Mouse (Mus musculus) embryonic facial prominence, embryonic 15.5 days (tissue): Measurements from ENCODE around the gene Sirt1. TPM values are rescaled to one million over a fixed set of nuclear protein-coding genes. Genes with fewer than 3 reads are reported as not detected.
A peak's percentile ranks its signal among the peaks of the same experiment; 100 is the strongest.
"Not testable (repeated sequence)": the region's sequence is repeated elsewhere in the genome, so short reads cannot be mapped to it uniquely, and the experiment has no call there.

Experiments
- ATAC-seq: fragments of 200-750 bp; cut with Nextera tagmentation; 2 replicates; pipeline ENCODE4 v1.8.0; 2017; ENCODE audit warnings: low read depth, moderate TSS enrichment; ENCODE audit not compliant: insufficient number of reproducible peaks, low FRiP score, low TSS enrichment
- H3K27ac ChIP-seq: fragments of 300-500 bp; sonication (generic); replicated peaks from 2 replicates; pipeline ENCODE4 v1.5.1; 2015; ENCODE audit warnings: mild to moderate bottlenecking, inconsistent platforms
- H3K27me3 ChIP-seq: fragments of 300-500 bp; sonication (generic); 2 replicates; pipeline ENCODE4 v1.6.1; 2015; ENCODE audit warnings: inconsistent platforms
- H3K36me3 ChIP-seq: fragments of 300-500 bp; sonication (generic); 2 replicates; pipeline ENCODE4 v1.6.1; 2015; ENCODE audit warnings: mild to moderate bottlenecking, inconsistent platforms
- H3K4me1 ChIP-seq: fragments of 300-500 bp; sonication (generic); 2 replicates; pipeline ENCODE4 v1.6.1; 2015; ENCODE audit warnings: inconsistent platforms
- H3K4me2 ChIP-seq: fragments of 300-500 bp; sonication (generic); replicated peaks from 2 replicates; pipeline ENCODE4 v1.6.1; 2015; ENCODE audit warnings: mild to moderate bottlenecking, inconsistent platforms
- H3K4me3 ChIP-seq: fragments of 300-500 bp; sonication (generic); replicated peaks from 2 replicates; pipeline ENCODE4 v1.5.1; 2015; ENCODE audit warnings: mild to moderate bottlenecking, inconsistent platforms
- H3K9ac ChIP-seq: fragments of 300-500 bp; sonication (generic); 2 replicates; pipeline ENCODE4 v1.6.1; 2015; ENCODE audit warnings: inconsistent platforms
- H3K9me3 ChIP-seq: fragments of 300-500 bp; sonication (generic); replicated peaks from 2 replicates; pipeline ENCODE4 v1.6.1; 2016; ENCODE audit warnings: inconsistent platforms
- WGBS: fragments of 180-500 bp; shearing (Covaris S2); methylation state at CpG from one replicate; pipeline ENCODE4 v1.1.7; 2015; 5-methylcytosine and 5-hydroxymethylcytosine counted together
- polyA plus RNA-seq: library from polyadenylated mRNA; unstranded; fragments of >200 nt; fragmentation: Nextera tagmentation; extraction: Ambion mirVana; gene quantifications from 2 replicates; pipeline ENCODE4 v1.2.1, GENCODE M21; 2015

Sirt1 gene
- polyA plus RNA-seq, 1 experiment from 2014 or later = 4.5 TPM

DNA sequence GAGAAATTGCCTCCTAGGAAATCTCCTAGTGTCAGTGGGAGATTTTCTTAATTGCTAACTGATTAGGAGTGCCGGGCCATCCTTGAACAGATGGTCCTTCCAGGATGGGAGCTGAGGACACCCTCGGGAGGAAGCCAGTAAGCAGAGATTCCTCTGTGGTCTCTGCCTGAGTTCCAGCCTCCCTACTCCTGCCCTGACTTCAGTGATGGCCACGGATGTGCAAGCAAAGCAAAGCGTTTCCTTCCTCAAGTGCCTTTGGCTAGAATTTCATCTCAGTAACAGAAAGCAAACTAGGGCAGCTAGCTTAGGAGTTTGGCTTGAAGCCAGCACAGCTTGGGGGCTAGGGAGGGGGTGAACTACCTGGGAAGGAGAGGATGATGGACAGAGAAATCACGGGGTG, 35.6 kb upstream of the Sirt1 start:
- no peak overlapping the region for H3K4me3 ChIP-seq
- no peaks in the 10 kb centered on the region for H3K27me3 ChIP-seq
- H3K9ac ChIP-seq = no peak overlapping the region
- no peak overlapping the region for H3K4me2 ChIP-seq
- no peaks in the 10 kb centered on the region for H3K36me3 ChIP-seq
- H3K27ac ChIP-seq = no peak overlapping the region
- no peaks in the 10 kb centered on the region for H3K9me3 ChIP-seq
- WGBS = 42% methylated on average over 5 of the region's 5 CpGs
- no peak for ATAC-seq
- H3K4me1 ChIP-seq = no peaks in the 10 kb centered on the region

DNA sequence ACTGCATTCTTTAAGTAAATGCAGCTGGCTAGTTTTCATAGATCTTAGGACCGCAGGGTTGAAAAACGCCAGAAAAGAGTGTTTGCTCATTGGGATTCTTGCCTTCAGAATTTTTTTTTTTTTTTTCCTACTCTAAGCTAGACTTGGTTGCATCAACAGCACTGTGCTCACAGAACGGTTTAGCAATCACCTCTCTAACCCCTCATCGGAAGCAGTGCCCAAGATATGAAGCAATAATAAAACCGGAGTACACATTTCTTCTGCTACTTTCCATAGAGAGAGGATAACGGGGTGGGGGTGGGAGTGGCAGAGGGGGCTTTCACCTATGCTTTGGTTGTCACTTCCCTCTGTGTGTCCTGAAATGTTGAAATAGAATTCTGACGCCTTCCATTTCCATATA, 34.3 kb upstream of the Sirt1 start:
- H3K36me3 ChIP-seq = no peaks in the 10 kb centered on the region
- H3K4me3 ChIP-seq = no peak overlapping the region
- WGBS = 53% methylated on average over 7 of the region's 7 CpGs
- H3K4me2 ChIP-seq = 0 out of 2 replicates have a peak overlapping the region, but pooled peaks have one; percentile 6
- no peak for ATAC-seq
- H3K4me1 ChIP-seq = no peaks in the 10 kb centered on the region
- no peak overlapping the region for H3K27ac ChIP-seq
- no peak overlapping the region for H3K9ac ChIP-seq
- H3K9me3 ChIP-seq = no peaks in the 10 kb centered on the region
- no peaks in the 10 kb centered on the region for H3K27me3 ChIP-seq

DNA sequence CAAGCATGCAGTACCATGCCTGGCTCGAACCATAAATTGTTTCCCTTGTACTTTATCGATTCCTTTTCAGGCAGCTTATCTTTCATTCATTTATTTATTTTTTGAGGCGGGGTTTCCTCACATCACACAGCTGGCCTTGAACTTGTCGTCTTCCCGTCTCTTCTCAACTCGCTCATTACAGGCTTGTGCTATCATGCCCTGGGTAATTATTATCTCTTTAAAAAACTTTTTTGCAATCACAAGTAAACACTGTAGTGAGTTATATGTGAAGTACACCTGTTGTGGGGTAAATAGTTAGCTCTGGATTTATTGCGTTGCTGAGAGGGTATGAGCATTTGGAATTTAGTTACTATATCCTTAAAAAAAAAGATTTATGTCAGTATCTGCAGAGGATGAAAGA, 33.8 kb upstream of the Sirt1 start:
- Histone ChIP-seq H3K4me3 (no peak overlapping the region), H3K27ac (no peak overlapping the region), H3K4me2 (no peak overlapping the region), H3K9ac (no peak overlapping the region), H3K36me3 (no peaks in the 10 kb centered on the region), H3K4me1 (no peaks in the 10 kb centered on the region), H3K27me3 (no peaks in the 10 kb centered on the region), H3K9me3 (no peaks in the 10 kb centered on the region)
- ATAC-seq = no peak
- WGBS = 67% methylated on average over 7 of the region's 7 CpGs

DNA sequence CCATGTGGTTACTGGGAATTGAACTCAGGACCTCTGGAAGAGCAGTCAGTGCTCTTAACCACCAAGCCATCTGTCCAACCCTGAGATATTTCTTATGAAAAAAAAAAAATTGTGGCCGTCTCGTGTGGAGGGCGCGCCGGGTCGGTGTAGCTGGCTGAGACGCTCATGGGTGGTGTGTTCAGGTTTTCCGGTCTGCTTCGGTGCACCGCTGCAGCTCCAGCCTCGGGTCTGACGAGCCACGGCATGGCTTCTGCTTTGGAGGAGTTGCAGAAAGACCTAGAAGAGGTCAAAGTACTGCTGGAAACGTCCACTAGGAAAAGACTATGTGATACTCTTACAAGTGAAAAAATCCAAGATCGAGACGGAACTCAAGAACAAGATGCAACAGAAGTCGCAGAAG, 31.3 kb upstream of the Sirt1 start:
- Histone ChIP-seq H3K9me3 (no peaks in the 10 kb centered on the region), H3K4me1 (no peaks in the 10 kb centered on the region), H3K4me2 (no peak overlapping the region), H3K4me3 (no peak overlapping the region), H3K36me3 (no peaks in the 10 kb centered on the region), H3K27me3 (no peaks in the 10 kb centered on the region), H3K27ac (no peak overlapping the region), H3K9ac (no peak overlapping the region)
- ATAC-seq = no peak
- 83% methylated on average over 17 of the region's 17 CpGs for WGBS

DNA sequence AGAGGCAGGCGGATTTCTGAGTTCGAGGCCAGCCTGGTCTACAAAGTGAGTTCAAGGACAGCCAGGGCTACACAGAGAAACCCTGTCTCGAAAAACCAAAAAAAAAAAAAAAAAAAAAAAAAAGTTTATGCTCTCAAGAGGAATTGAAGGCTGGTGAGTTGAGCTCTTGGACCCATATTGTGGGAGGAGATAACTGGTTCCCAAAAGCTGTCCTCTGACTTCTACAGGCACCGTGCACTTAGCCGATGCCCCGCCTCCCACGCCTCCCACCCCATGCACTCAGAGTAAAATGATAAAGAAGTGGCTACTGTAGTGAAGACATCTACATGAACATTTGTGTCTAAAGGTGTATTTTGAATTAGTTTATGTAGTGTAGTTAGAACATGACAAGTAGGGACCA, 30.2 kb upstream of the Sirt1 start:
- H3K9ac ChIP-seq, H3K36me3 ChIP-seq, H3K4me1 ChIP-seq, ATAC-seq, H3K4me2 ChIP-seq, H3K4me3 ChIP-seq, H3K27ac ChIP-seq, H3K9me3 ChIP-seq, H3K27me3 ChIP-seq: not testable (repeated sequence)
- 92% methylated on average over 6 of the region's 7 CpGs for WGBS

DNA sequence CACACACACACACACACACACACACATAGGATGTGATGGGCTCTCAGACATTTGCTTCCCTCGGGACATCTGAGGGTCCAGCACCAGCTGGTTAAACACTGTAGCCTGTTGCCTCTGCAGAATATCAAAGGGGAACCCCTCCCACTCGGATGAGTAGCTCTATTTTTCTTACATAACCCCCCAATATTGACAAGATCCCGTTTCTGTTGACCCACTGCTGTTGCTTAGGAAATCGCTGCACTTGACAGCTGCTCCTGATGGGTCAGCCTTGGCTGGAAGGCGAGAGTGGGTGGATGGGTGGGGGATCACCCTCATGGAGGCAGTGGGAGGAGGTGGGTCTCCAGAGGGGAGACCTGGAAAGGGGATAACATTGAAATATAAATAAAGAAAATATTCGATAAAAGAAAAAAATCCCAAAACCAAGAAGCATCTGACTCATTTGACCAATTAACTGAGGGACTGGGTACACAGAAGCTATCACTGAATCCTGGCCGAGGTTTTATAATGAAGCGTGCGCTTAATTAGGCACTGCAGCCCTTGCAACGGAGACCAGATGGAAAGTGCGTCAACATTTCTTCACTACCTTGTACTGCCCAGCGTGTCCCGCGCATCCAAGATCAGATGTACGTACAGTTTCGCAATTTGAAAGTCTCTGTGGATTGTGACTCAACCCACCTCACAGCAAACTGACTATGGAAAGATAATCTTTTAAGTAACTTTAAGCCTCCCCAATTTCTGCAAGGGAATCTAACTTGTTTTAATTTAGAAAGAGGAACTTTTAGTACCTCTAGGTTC, 28.9 kb upstream of the Sirt1 start:
- Histone ChIP-seq H3K4me1 (no peaks in the 10 kb centered on the region), H3K9ac (no peak overlapping the region), H3K36me3 (no peaks in the 10 kb centered on the region), H3K27me3 (no peaks in the 10 kb centered on the region), H3K4me3 (no peak overlapping the region), H3K4me2 (no peak overlapping the region), H3K27ac (no peak overlapping the region), H3K9me3 (no peaks in the 10 kb centered on the region)
- WGBS = 57% methylated on average over 16 of the region's 16 CpGs
- no peak for ATAC-seq

DNA sequence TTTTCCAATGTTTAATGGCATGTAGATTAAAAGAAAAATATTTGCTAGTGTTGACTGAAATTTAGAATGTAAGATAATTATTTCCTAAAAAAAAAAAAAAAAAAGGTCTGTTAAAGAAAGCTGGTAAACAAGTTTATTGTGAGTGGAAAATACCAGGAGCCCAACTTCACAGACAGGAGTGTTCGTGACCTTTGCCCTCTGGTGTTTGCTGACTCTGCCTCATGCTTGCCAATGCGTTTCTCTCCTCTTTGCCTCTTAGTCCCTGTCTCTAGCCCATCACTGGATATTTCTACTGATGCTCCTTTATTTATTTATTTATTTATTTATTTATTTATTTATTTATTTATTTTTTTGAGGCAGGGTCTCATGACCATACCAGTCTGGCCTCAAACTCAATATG, 22.1 kb upstream of the Sirt1 start:
- Histone ChIP-seq H3K9me3 (no peaks in the 10 kb centered on the region), H3K27me3 (no peaks in the 10 kb centered on the region), H3K4me1 (no peaks in the 10 kb centered on the region), H3K4me2 (no peak overlapping the region), H3K27ac (no peak overlapping the region), H3K4me3 (no peak overlapping the region), H3K36me3 (no peaks in the 10 kb centered on the region), H3K9ac (no peak overlapping the region)
- no peak for ATAC-seq
- 83% methylated on average over 2 of the region's 2 CpGs for WGBS

DNA sequence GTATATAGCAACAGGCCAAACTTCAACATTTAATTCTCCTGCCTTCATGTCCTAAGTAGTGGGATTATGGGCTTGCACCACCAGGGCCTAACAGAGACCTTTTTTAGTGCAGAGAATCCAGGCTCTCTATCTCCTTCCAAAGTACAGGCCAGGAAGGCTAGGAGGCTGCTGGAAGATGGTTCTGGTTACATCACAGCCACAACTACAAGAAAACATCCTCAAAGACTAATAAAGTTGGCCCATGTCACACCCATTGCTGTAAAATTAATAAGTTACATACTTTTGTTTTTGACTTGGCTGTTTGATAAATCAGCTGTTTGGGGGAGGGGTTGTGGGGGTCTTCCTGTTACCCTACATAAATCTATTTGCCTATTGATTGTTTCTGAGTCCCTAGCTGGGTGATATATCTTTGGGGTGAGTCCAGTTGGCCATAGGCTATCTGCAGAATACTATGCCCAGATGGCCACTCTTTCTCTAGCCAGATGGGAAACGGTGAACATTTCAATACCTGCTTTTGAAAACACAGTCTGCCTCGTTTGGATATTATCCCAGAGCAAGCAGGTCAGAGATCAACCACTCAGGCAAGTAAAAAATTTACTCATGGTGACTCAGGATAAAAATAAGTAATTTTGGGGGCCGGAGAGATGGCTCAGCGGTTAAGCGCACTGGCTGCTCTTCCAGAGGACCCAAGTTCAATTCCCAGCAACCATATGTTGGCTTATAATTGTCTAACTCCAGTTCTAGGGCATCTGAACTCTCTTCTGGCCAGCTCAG, 21.4 kb upstream of the Sirt1 start:
- Histone ChIP-seq H3K4me3 (no peak overlapping the region), H3K4me1 (no peaks in the 10 kb centered on the region), H3K4me2 (no peak overlapping the region), H3K9ac (no peak overlapping the region), H3K9me3 (no peaks in the 10 kb centered on the region), H3K36me3 (no peaks in the 10 kb centered on the region), H3K27me3 (no peaks in the 10 kb centered on the region), H3K27ac (no peak overlapping the region)
- 89% methylated on average over 5 of the region's 5 CpGs for WGBS
- no peak for ATAC-seq

DNA sequence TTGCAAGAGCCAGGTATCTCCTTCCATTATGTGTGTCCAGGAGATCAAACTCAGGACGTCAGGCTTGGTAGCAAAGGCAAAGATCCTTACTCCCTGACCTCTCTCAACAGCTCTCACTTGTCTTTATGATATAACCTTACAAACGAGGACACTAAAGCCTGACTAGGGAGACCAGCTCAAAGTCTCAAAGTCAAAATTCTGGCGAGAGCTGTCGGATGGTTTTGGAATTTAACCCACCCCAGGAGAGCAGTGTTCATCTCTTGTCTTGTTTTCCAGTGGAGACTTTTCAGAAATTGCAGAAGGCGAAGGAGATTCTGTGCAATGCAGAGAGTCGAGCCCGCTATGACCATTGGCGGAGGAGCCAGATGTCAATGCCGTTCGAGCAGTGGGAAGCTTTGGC, 15.5 kb upstream of the Sirt1 start:
- Histone ChIP-seq H3K9me3 (no peaks in the 10 kb centered on the region), H3K9ac (no peak overlapping the region), H3K27ac (no peak overlapping the region), H3K27me3 (no peaks in the 10 kb centered on the region), H3K4me1 (no peaks in the 10 kb centered on the region), H3K4me3 (no peak overlapping the region), H3K4me2 (no peak overlapping the region), H3K36me3 (no peaks in the 10 kb centered on the region)
- 89% methylated on average over 10 of the region's 10 CpGs for WGBS
- ATAC-seq = no peak

DNA sequence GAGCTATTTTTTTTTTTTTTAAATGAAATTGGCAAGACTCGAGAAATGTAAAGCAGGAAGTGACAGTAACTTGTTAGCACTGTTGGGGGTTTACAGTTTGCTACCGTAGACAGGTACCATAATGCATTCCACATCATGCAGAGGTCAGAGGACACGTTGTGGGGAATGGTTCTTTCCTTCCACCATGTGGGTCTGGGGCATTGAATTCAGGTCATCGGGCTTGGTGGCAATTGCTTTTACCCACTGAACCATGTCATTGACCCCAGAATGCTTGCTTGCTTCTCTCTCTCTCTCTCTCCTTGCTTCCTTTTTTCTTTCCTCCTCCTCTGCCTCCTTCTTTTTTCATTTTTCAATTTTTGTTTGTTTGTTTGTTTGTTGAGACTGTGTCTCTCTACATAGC, 7.4 kb upstream of the Sirt1 start:
- no peak overlapping the region for H3K27ac ChIP-seq
- WGBS = 64% methylated on average over 4 of the region's 4 CpGs
- H3K4me2 ChIP-seq = no peak overlapping the region

DNA sequence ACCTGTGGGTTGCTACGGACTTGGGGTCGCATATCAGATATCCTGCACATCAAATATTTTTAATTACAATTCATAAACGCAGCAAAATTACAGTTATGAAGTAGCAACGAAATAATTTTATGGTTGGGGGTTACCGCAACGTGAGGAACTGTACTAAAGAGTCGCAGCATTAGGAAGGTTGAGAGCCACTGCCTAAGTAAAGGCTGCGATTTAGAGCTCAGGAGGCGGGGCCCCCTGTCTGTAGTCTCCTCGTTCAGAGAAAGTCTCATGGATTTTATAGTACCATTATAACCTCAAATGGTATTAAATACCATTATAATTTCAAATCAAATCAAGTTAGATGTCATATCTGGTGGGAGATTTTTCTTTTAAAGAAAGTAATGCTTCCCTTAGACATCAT, 5.5 kb upstream of the Sirt1 start:
- H3K4me3 ChIP-seq = peak overlapping the region; percentile 60
- H3K9ac ChIP-seq = peak overlapping the region; percentile 35; the same call in 1 of the 2 replicates
- H3K36me3 ChIP-seq = no peaks in the 10 kb centered on the region
- H3K27me3 ChIP-seq = no peaks in the 10 kb centered on the region
- ATAC-seq = no peak
- peak overlapping the region; percentile 63 for H3K4me2 ChIP-seq
- H3K4me1 ChIP-seq = 0 out of 2 replicates have a peak, but pooled peaks cover under 1% of the 10 kb centered on the region
- no peaks in the 10 kb centered on the region for H3K9me3 ChIP-seq
- H3K27ac ChIP-seq = peak overlapping the region; percentile 82; the same call in 1 of the 2 replicates
- 2% methylated on average over 10 of the region's 10 CpGs for WGBS

More for the DNA sequence above, 7.4 kb upstream of the Sirt1 start:
- no peak for ATAC-seq
- no peaks in the 10 kb centered on the region for H3K27me3 ChIP-seq
- H3K9me3 ChIP-seq = no peaks in the 10 kb centered on the region
- no peak overlapping the region for H3K9ac ChIP-seq
- H3K4me1 ChIP-seq = no peaks in the 10 kb centered on the region
- H3K36me3 ChIP-seq = no peaks in the 10 kb centered on the region
- H3K4me3 ChIP-seq = no peak overlapping the region
